Mouse (Mus musculus) hematopoietic stem cell, adult 5-6 weeks (primary cell): ENCODE data around the gene Dlst. TPM values are rescaled to one million over a fixed set of nuclear protein-coding genes. Genes with fewer than 3 reads are reported as not detected.

Experiments
- ATAC-seq, 2 experiments: fragments of 125-278 bp in 1 of 2; replicated peaks in 1 of 2; 2 replicates each; pipeline ENCODE4 v1.8.0; 2016 to 2017; ENCODE audit warnings: inconsistent platforms in 2 of 2, mild to moderate bottlenecking in 2 of 2, moderate number of reproducible peaks in 2 of 2, low read depth in 1 of 2, moderate TSS enrichment in 1 of 2; ENCODE audit not compliant: low FRiP score in 2 of 2, poor library complexity in 2 of 2, severe bottlenecking in 2 of 2, insufficient read depth in 1 of 2, low TSS enrichment in 1 of 2
- total RNA-seq: library from RNA; stranded (forward); fragments of 172-1452, 232-1000 nt; gene quantifications from 2 replicates; pipeline ENCODE4 v1.2.3, GENCODE M21; 2017

The Dlst gene
- 161 and 171 TPM in 2 replicates for total RNA-seq

DNA sequence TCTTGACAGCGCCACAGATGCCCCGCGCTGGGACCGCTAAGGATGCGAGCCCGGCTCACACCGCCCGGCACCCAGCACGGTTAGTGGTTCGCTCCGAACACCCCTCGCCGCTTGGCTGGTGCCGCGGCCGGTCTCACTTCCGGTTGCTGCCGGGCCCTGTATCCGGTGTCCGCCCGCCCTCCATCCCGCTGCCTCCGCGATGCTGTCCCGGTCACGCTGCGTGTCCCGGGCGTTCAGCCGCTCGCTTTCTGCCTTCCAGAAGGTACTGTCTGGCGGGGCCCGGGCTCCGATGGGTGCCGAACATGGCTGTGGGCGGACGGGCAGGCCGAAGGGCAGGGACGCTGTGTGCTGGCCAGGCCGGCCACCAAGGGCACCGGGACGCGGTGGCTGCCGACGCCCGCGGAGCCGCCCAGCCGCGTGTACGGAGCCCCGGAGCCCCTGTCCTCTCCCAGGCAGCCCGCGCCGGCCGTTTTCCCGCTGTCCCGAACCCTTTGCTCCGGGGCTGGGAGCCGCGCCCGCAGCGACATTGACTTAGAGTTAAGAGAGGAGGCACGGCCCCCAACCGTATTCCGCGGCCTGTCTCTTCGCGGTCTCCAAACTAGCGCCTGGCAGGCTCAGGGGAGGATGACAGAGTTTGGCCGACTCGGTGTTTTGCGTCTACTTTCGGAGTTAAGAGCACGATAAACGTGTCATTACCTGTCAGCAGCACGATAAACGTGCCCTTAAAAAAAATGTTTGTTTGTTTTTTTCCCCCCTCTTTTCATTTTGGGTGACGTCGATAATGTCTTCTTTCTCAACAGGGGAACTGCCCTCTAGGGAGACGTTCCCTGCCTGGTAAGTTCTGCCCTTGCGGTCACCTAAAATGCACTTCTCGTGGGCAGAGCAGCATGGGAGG, at the start of gene Dlst, which contains the start of gene Prox2:
Dlst (plus strand) TSS at position 136 of the 895 bp plus-strand sequence.
Prox2 (minus strand) TSS at position 62 of the 895 bp plus-strand sequence.
- ATAC-seq = peak; percentile 79 to 86

DNA sequence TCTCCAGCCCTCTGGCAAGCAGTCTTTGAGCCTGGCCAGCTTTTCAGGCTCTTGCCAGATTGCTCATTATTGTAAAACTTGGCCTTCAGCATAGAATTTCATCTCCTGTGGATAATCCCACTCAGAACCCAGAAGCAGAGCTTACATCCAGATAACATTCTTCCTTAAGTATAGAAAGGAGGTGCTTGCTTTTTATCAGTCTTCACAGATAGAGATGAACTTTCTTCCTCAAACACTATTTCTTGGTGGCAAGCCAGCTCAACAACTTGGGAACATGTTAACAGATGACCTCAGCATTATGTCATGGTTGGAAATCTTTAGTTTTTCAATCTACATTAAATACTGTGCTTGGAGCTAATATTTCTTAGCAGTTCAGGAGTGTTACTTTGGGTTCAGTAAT, 39.6 kb upstream of the Dlst start:
- no peak for ATAC-seq

DNA sequence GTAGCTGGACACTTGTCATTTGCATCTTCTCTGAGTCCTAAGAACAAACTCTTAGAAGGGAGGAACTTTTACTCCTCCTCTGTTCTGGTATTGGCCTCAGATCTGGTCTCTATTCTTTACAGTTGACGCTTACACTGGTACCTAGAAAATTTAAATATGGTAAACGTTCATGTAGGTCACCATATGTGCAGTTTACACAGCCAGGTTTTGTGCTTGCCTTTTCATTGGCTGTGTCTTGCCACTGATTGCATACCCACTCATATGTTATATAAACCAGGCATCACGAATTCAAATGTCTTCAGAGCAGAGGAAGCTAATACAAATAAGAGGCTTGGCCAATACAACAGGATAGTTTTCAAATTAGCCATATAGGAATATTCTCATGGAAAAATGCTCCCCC, 33.5 kb upstream of the Dlst start:
- no peak for ATAC-seq

DNA sequence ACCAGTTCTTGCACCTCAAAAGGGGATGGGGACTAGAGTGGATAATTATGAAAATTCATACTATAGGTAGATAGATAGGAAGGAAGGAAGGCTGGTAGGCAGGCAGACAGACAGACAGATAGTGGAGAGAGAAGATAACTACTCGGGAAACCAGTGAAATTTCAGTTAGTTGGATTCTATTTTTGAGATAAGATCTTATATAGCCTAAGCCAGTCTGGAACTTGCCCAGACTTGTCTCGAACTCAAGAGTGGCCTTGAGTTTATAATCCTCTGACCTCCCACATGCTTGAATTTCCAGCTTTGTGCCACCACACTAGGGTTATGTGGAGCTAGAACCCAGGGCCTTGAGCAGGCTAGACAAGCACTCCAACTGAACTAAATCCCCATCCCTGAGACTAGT, 26.4 kb upstream of the Dlst start:
- no peak for ATAC-seq

DNA sequence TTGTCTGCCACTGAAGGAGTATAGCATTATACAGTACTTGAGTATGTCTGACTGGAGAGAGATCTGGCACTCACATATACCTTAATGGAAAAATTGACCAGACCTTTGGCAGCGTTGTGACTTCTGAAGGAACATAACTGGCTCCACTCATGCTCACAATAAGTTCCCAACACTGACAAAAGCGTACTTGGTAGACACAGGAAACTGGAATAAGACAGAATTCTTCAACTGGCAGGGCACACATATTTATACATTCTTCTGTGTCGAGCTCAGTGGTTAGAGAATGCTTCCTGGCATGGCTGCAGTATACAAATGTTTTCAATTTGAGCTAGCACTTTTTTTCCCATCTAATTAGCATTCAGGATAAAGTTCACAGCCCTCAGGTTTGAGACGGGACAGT, 25.7 kb upstream of the Dlst start:
- ATAC-seq = no peak

DNA sequence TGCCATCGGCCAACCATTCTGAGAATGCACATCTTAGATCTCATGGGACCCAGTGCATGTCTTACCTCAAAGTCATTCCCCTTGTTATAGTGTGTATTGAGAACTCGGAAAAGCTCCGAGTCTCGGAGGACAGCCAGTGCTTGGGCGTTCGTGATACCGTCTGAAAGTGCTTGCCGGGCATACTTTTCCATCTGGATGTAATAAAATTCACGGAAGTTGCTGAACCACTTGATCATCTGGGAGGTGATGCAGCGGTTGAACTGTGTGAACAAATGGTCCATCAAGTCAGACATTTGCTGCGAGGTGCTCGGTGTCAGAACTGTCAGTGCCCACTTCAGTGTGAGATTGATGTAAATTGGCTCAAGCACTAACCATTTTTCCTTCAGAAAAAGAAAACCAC, 22.8 kb upstream of the Dlst start:
- no peak for ATAC-seq

DNA sequence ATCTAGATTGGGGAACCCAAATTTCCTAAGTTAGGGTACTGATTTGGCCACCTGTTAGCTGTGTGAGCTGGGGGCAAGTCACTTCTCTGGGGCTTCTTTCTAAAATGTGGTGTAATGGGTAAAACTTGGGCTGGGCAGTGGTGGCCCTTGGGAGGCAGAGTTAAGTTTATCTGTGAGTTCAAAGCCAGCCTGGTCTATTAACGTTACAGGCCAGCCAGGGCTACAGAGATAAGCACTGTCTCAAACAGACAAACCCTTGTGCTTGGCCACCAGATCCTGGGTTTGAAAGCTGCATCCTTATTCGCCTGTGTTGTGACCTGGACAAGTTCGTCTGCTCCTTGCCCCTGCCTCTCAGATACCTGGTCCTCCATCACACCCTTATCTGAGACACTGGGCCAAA, 19.4 kb upstream of the Dlst start:
- no peak for ATAC-seq

DNA sequence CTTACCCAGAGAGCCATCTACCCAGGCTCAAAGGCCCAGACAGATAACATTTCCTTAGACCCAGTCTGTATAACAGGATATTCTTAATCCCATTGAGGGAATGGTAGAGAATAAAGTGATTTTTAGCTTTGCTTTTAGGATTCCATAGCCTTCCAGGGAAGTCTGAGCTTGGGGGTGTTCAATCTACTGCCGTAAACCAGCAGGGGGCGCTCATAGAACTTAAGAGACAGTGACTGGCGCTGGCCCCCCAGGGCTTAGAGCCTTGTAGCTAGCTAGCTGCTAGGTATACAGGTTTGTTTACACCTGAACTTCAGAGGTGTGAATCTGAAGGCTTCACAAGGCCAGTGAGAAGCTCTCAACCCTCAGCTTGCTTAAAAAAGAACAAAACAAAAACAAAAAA, 18.4 kb upstream of the Dlst start:
- ATAC-seq = peak; percentile 48 to 53; a peak in 2 of 4 replicates

DNA sequence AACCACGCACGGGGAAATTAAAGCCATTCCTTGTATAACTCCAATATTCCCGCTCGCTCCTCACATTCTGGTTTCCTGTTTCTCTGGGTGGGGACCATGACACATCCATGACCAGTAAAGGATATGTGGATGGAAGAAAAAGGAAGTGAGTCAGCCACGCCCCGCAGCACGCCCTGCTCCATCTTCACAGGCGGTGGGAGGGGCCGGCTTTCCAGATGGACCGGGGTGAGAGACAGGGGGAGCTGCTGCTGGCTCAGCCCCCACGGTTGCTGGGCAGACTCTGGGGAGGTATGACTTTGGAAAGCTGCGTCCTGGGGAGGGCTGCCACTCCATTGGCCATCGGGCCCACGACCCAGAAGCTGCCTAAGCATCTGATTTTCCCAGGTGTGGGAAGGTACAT, 16.6 kb upstream of the Dlst start:
- ATAC-seq = peak in 1 of 2 experiments; percentile 44; a peak in 2 of 4 replicates

DNA sequence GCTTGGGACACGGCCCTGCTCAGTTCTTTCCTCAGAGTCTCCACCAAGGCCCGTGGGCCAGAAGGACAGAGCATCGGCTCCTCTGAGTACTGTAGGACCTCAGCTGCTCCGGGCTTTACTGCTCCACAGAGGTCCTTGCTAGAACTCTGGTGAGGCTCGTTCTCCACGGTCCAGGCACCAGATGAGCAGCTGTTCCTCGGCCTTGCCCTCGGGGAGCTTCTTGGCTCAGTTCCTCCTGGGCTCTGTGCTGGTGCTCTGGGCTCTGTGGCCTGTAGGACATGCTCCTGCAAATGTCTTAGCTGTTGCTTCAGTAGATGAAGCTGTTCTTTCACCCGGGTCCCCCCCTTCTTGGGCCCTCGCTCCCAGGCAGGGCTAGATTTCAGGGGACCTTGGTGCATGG, 15.9 kb upstream of the Dlst start:
- ATAC-seq = no peak

DNA sequence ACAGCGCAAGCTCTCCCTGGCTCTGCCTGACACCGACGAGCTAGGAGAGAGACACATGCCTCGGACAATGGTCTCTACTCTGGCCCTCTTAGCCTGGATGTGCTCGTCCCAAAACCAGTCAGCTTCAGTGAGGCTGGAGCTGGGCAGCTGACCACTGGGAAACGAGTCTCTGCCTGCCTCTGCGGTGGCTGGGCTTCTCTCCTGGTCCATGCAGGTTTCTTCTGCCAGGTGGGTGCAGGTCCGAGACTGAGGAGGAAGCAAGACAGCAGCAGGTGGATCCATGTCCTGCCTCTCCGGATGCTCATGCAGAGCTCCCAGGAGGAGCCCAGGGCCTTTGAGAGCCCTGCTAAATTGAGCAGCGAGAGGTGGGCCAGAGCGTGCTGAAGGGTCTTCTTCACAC, 15.5 kb upstream of the Dlst start:
- ATAC-seq = no peak

DNA sequence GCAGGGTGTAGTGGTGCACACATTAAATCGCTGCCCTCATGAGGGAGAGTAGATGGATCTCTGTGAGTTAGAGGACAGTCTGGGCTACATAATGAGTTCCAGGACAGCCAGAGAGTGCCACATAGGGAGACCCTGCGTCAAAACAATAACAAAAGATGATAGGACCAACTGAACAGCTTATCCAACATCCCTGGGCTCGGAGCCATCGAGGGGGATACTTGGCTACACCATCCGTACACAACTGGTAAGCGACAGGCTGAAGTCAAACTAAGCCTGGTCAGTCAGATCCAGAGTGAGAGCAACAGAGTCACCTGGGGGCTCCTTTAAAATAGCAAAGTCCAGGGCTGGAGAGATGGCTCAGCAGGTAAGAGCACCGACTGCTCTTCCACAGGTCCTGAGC, 14.8 kb upstream of the Dlst start:
- ATAC-seq = no peak

DNA sequence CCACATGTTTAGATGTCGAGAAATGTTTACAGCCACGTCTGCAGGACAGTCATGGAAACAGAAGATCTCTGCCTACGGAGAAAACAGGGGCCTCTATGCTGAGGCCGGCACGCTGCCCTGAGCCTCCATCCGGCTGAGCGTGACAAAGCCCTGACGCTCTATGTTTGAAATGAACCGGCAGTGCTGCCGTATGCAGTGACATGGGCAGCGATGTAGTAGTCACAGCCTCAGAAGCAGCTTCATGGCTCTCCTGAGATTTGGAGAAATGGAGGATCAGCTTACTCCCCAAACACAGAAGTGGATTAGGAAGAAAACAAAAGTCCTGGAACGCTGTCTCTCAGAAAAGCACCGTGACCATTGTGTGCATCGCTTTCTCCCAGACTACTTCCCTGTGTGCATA, 9.6 kb upstream of the Dlst start:
- no peak for ATAC-seq

DNA sequence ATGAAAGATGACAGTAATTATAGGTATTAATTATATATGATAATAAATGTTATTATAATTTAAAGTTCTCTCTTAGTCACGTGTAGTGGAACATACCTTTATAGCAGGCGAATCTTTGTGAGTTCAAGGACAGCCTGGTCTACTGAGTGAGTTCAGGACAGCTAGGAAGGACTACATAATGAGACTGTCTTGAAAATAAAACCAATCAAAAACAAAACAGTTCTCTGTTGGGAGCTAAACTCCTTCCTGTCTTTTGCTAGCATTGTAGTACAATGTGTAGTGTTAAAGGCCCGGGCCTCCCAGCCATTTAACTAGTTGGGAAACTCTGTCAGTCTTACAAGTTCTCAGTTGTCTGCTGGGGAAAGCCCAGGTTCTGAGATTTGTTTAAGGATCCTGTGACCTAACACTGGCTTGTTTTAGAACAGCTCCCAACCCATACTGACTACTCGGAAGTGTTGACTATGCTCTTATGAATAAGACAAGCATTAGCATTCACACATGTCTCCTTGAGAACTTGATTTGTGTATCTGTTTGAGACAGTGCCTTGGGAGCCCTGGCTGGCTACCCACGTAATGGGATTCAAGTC, 9.0 kb upstream of the Dlst start:
- ATAC-seq = no peak

DNA sequence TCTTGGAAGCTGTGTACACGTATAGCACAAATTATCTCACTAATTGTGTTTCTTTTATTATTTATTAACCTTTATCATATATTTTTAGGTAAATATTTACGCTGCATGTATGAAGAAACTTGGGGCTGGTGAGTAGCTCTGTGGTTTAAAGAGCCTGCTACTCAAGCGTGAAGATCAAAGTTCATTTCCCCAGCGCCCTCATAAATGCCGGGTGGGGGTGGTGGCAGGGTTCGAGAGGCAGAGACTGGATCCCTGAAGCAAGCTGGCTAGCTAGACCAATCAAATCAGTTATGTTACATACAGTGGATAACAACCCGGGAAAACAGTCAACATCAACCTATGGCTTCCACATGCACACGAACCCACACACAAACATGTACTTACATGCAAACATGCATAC, 7.5 kb upstream of the Dlst start:
- ATAC-seq = no peak

DNA sequence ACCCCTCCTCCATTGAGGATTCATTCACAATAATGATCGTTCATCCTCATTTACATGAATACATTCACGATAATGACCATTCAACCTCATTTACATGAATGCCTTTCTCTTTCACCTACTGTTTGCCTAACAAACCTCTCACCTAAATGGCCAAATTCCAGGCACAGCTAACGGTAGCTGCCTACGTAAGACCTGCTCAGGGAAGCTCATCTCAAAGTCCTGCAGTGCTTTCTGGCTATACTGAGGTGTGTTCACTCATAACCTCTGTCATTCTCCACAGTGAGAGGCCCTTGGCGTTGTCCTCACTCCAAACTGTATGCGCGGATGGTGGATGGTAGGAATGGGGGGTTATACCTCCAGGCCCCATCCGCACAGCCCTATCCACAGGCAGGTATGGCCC, 5.8 kb upstream of the Dlst start:
- ATAC-seq = no peak

DNA sequence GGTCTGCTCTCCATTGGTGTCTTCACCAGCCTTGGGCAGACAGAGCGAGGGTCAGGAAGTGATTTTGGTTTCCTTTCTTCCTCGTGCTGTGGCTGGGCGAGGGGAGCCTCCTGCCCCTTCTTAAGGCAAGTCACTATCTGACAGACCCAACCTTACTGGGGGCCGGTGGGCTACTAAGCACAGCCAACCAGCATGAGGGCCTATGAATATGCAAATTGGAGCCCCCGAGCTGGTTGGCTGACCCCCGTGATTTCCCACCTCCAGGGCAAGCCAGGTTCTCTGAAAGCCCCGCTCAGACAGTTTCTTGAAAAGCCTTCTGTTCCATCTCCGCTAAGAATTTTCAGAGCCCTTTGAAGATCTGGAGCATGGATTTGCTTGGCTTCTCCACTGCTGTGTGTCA, 4.3 kb upstream of the Dlst start:
- peak; percentile 29 to 40; a peak in 2 of 4 replicates for ATAC-seq

DNA sequence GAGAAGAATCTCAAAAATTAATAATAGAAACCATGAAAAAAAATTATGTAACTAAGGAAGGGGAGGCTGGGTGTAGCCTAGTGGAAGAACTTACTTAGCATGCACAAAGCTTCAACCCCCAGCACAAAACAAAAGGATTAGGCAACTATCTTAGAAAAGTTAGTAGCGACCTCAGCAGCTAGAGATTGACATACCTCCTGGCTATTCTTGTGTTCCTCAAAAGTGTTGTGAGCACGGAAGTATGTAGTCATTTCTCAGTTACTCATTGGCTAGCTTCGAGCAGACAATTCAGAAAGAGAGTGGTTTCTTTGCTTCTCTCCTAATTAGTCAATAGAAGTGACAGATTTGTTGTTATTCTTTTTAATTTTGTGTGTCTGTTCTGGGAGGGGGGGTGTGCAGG, 2.0 kb upstream of the Dlst start:
- ATAC-seq = no peak

DNA sequence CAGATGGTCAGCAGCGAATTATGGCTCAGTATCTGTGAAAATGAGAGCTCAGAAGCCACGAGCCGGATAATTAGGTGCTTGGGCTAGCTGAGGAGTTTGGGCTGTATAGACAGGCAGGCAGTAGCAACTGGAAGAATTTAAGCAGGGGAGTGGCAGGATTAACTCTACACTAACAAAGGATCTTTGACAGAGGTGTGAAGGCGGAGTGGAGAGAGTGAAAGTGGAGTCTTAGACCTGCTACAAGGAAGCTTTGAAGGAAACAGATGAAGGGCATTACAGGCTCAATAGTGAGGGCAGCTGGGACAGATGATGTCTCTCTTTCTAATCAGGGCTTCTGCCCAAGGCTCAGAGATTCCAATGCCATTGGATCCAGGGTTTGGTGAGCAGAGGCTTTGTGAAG, 1.2 kb upstream of the Dlst start:
- ATAC-seq = no peak
